Mouse (Mus musculus) liver, embryonic 14.5 days (tissue): ENCODE measurements around the gene Nadsyn1. TPM values are rescaled to one million over a fixed set of nuclear protein-coding genes. Genes with fewer than 3 reads are reported as not detected.

Experiments used
- ATAC-seq: fragments of 200-750 bp; cut with Nextera tagmentation; 2 replicates; pipeline ENCODE4 v1.8.0; 2017; ENCODE audit warnings: moderate number of reproducible peaks, mild to moderate bottlenecking, moderate library complexity; ENCODE audit not compliant: insufficient read depth
- DNase-seq, 3 experiments: peaks; one replicate each; pipeline ENCODE4 v3.0.0-alpha.2; 2012 to 2013; ENCODE audit warnings: low read depth in 3 of 3, low spot score in 3 of 3
- H3K27ac ChIP-seq: fragments of 300-500 bp; sonication (generic); 2 replicates; pipeline ENCODE4 v1.5.1; 2014; ENCODE audit warnings: moderate library complexity, mild to moderate bottlenecking, control low read depth, inconsistent platforms
- H3K27me3 ChIP-seq: fragments of 300-500 bp; sonication (generic); 2 replicates; pipeline ENCODE4 v1.6.1; 2014; ENCODE audit warnings: mild to moderate bottlenecking, low read length, moderate library complexity; ENCODE audit not compliant: control insufficient read depth, insufficient read depth
- H3K36me3 ChIP-seq: fragments of 300-500 bp; sonication (generic); replicated peaks from 2 replicates; pipeline ENCODE4 v1.6.1; 2014; ENCODE audit warnings: low read depth; ENCODE audit not compliant: control insufficient read depth, insufficient read depth
- H3K4me1 ChIP-seq, 2 experiments: fragments of 200-500 bp in 1 of 2; fragments of 300-500 bp in 1 of 2; sonication (generic) in 1 of 2; replicated peaks; 2 replicates each; pipeline ENCODE4 v1.6.1; 2012 to 2014; ENCODE audit warnings: antibody characterized with exemption in 1 of 2, inconsistent platforms in 1 of 2, low read length in 1 of 2; ENCODE audit not compliant: control insufficient read depth in 2 of 2, insufficient read depth in 2 of 2
- H3K4me2 ChIP-seq: fragments of 300-500 bp; sonication (generic); 2 replicates; pipeline ENCODE4 v1.6.1; 2014; ENCODE audit warnings: low read depth, mild to moderate bottlenecking, control low read depth, moderate library complexity
- H3K4me3 ChIP-seq, 2 experiments: fragments of 200-500 bp in 1 of 2; fragments of 300-500 bp in 1 of 2; sonication (generic) in 1 of 2; 2 replicates each; pipeline ENCODE4 v1.5.1; 2012 to 2014; ENCODE audit warnings: low read depth in 2 of 2, low read length in 2 of 2, mild to moderate bottlenecking in 2 of 2, control low read depth in 1 of 2, inconsistent platforms in 1 of 2, moderate library complexity in 1 of 2; ENCODE audit not compliant: insufficient read depth in 1 of 2
- H3K9ac ChIP-seq: fragments of 300-500 bp; sonication (generic); replicated peaks from 2 replicates; pipeline ENCODE4 v1.6.1; 2014; ENCODE audit warnings: mild to moderate bottlenecking, control low read depth, moderate library complexity
- H3K9me3 ChIP-seq: fragments of 300-500 bp; sonication (generic); 2 replicates; pipeline ENCODE4 v1.6.1; 2016; ENCODE audit warnings: low read length, mixed read lengths; ENCODE audit not compliant: control insufficient read depth
- CTCF ChIP-seq: IDR thresholded peaks from 2 replicates; pipeline ENCODE4 v1.5.1; 2016; ENCODE audit warnings: antibody characterized with exemption, low read depth, control low read depth
- EP300 ChIP-seq: IDR thresholded peaks from 2 replicates; pipeline ENCODE4 v1.6.1; 2016; ENCODE audit warnings: antibody characterized with exemption, low read depth
- WGBS: fragments of 180-500 bp; shearing (Covaris S2); extraction: QIAGEN DNeasy Blood & Tissue Kit; methylation state at CpG from one replicate; pipeline ENCODE4 v1.1.7; 2014; ENCODE audit not compliant: insufficient replicate concordance; 5-methylcytosine and 5-hydroxymethylcytosine counted together
- polyA plus RNA-seq, 2 experiments: library from polyadenylated mRNA; depleted of rRNA in 1 of 2; stranded (reverse) in 1 of 2; unstranded in 1 of 2; fragments of >200 nt; fragmentation: Nextera tagmentation in 1 of 2; extraction: Ambion mirVana in 1 of 2; gene quantifications; 2 replicates each; pipeline versions ENCODE4 v1.2.1 to v1.2.3; 2012 to 2014

The Nadsyn1 gene
- polyA plus RNA-seq, 2 experiments, result 7.1 to 7.6 TPM

DNA sequence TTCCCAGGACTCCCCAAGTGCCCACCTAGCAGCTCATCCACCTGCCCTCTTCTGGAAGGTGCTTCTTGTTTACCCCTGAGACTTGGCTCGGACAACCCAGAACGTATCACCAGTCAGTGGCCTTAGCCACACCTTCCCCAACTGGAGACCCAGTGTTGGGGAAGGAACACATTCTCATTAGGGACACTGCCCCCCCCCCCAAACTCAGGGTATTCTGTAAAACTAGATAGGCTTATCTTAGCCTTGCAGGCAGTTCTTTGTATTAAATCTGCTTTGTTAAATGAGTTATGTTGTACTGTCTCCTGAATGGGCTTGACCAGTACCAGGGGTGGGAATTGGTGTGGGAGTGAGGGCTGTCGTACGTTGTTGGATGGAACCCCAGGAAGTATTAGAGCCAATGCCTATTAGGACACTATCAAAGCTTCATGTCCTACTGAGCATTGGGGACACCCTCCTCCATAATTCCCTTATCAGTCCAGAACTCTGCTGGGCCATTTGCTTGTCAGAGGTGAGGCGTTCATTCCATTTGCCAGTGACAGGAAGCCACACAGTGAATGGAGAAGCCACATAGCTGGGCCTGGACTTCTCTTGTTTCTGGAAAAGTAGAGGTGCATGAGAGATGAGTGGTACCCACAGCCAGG is 25.6 kb upstream of the Nadsyn1 start:
- WGBS, result 26% methylated on average over 5 of the region's 5 CpGs
- Histone ChIP-seq H3K4me3 (no peak overlapping the region), H3K4me2 (no peak overlapping the region), H3K27me3 (no peaks in the 10 kb centered on the region), H3K4me1 (peaks cover 0 to 4% of the 10 kb centered on the region in 2 experiments; a peak in 1 of 4 replicates), H3K27ac (no peak overlapping the region), H3K9me3 (no peaks in the 10 kb centered on the region), H3K9ac (no peak overlapping the region), H3K36me3 (peaks cover 6% of the 10 kb centered on the region; the same call in 1 of the 2 replicates)
- DNase-seq, result no peak
- peak; percentile 39 for TF ChIP-seq EP300
- no peak for TF ChIP-seq CTCF
- peak; percentile 57 for ATAC-seq

DNA sequence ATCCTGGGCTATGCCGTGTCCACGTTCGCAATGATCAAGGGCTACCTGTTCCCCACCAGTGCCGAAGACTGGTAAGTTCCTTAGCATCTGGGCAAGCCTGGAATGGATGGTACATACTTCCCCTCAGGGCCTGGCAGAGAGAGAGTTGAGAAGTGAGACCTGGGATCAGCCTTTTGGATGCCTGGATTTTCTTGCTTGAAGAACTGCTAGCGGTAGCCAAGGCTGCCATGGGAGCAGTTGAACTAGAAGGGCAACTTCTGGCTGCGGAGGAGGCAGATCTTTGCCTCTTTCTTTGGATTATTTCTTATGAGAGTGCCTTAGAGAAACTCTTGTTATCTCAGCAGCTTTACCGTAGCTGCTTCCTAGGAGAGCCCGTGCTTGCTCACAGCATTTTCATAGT is 18.7 kb upstream of the Nadsyn1 start:
- ATAC-seq, result no peak
- 81% methylated on average over 8 of the region's 8 CpGs for WGBS
- Histone ChIP-seq H3K27me3 (no peaks in the 10 kb centered on the region), H3K9ac (no peak overlapping the region), H3K4me3 (no peak overlapping the region), H3K9me3 (no peaks in the 10 kb centered on the region), H3K4me1 (no peaks in the 10 kb centered on the region), H3K36me3 (peaks cover 8% of the 10 kb centered on the region), H3K4me2 (no peak overlapping the region), H3K27ac (no peak overlapping the region)
- DNase-seq, result no peak
- no peak for TF ChIP-seq CTCF
- TF ChIP-seq EP300, result no peak

DNA sequence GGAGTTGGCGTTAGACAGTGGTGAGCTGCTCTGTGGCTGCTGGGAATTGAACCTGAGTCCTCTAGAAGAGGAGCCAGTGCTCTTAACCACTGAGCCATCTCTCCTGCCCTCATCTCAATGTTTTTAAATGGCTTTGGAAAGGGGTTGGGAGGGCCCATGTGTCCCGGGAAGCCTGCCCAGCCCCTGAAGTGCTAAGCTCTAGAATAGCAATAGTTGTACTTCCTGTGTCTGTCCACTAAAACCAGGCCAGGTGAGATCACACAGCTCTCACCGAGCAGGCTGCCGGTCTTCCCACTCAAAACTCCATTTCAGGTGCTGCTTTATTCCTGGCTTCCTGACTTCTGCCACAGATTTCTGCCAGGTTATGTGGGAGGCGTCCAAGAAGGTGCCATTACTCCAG is 17.5 kb upstream of the Nadsyn1 start:
- peaks cover 8% of the 10 kb centered on the region for H3K36me3 ChIP-seq

DNA sequence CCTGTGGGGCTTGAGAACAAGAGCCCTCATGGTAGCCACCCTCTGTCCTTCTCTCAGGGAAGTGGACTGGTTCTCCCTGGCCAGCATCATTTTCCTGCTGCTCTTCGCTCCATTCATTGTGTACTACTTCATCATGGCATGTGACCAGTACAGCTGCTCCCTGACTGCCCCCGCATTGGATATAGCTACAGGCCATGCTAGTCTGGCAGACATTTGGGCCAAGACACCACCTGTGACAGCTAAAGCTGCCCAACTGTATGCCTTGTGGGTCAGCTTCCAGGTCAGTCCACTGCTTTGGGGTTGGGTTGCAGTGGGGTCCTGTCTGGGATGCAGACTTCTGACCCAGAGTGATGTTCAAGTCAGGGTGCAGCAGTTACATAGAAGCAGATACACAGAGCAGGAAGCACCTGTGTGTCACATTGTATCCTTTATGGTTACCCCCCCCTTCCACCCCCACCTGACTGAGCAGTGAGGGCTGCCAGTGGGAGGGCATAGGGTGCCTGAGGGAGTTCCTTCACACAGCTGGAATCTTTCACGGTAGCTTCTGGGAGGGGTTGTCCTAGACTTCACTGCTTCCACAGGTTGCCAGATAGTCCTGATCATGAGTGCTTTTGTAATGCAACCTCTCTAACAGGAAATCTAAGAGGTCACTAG is 15.2 kb upstream of the Nadsyn1 start:
- no peak overlapping the region for H3K9ac ChIP-seq
- no peak overlapping the region for H3K27ac ChIP-seq
- H3K4me3 ChIP-seq, result no peak overlapping the region
- 63% methylated on average over 3 of the region's 3 CpGs for WGBS
- no peaks in the 10 kb centered on the region for H3K27me3 ChIP-seq
- no peaks in the 10 kb centered on the region for H3K9me3 ChIP-seq
- DNase-seq (no peak), ATAC-seq (no peak)
- peaks cover 2% of the 10 kb centered on the region for H3K36me3 ChIP-seq
- no peak overlapping the region for H3K4me2 ChIP-seq
- peaks cover 0 to 12% of the 10 kb centered on the region in 2 experiments; a peak in 1 of 4 replicates for H3K4me1 ChIP-seq
- no peak for TF ChIP-seq CTCF
- TF ChIP-seq EP300, result no peak

More for the DNA sequence above, 17.5 kb upstream of the Nadsyn1 start:
- Histone ChIP-seq H3K27me3 (no peaks in the 10 kb centered on the region), H3K4me1 (peaks cover 0 to 4% of the 10 kb centered on the region in 2 experiments; a peak in 1 of 4 replicates), H3K9me3 (no peaks in the 10 kb centered on the region), H3K4me2 (no peak overlapping the region), H3K9ac (no peak overlapping the region), H3K27ac (no peak overlapping the region), H3K4me3 (no peak overlapping the region)
- ATAC-seq (no peak), DNase-seq (no peak)
- no peak for TF ChIP-seq EP300
- no peak for TF ChIP-seq CTCF
- WGBS, result 76% methylated on average over 5 of the region's 5 CpGs

DNA sequence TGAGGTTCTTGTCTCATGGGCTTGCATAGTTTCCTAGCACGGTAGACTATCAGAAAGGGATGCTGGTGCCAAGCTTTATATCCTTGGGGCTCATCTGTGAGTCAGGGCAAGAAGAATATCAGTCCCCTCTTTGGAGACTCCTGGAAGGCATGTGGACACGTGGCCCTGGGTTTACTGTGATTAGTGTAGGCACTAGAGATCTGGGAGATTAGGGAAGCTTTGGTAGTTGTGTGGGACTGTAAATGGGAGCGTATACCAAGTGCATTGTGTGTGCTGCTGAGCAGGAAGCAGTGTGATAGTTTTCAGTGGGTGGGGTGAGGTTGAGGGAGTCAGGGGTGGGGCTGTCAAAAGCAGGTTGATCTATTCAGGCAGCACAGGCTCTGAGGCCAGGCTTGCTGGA is 12.3 kb upstream of the Nadsyn1 start:
- H3K4me2 ChIP-seq, result no peak overlapping the region
- H3K4me1 ChIP-seq, result peaks cover 0 to 20% of the 10 kb centered on the region in 2 experiments; a peak in 3 of 4 replicates
- 47% methylated on average over 3 of the region's 3 CpGs for WGBS
- DNase-seq (no peak), ATAC-seq (no peak)
- H3K9me3 ChIP-seq, result no peaks in the 10 kb centered on the region
- no peaks in the 10 kb centered on the region for H3K36me3 ChIP-seq
- TF ChIP-seq EP300 (no peak), CTCF (no peak)
- no peak overlapping the region for H3K4me3 ChIP-seq
- H3K27ac ChIP-seq, result no peak overlapping the region
- no peaks in the 10 kb centered on the region for H3K27me3 ChIP-seq
- H3K9ac ChIP-seq, result no peak overlapping the region
